Mouse (Mus musculus): Measurements from ENCODE around the gene Ndufs1. TPM values are rescaled to one million over a fixed set of nuclear protein-coding genes. Genes with fewer than 3 reads are reported as not detected.

Gene Ndufs1
- polyA plus RNA-seq, 1 experiment from 2014 or later = 125 TPM

- Histone ChIP-seq H3K9ac (replicated peaks; ENCODE audit: low read depth, low read length) (no peak overlapping the region), H3K4me2 (replicated peaks; ENCODE audit: low read depth, low read length) (no peak overlapping the region), H3K4me1 (ENCODE audit: control insufficient read depth, insufficient read depth, low read length) (no peaks in the 10 kb centered on the region), H3K36me3 (ENCODE audit: control insufficient read depth, insufficient read depth, low read length) (no peaks in the 10 kb centered on the region), H3K9me3 (ENCODE audit: control insufficient read depth, low read depth, low read length) (no peaks in the 10 kb centered on the region), H3K4me3 (ENCODE audit: low read depth, low read length) (no peak overlapping the region), H3K27me3 (ENCODE audit: control insufficient read depth, insufficient read depth, low read length) (no peaks in the 10 kb centered on the region), H3K27ac (ENCODE audit: low read length) (no peak overlapping the region)
- no peak for ATAC-seq (ENCODE audit: insufficient number of reproducible peaks, insufficient read depth, low FRiP score, low read depth)
- 77% methylated on average over 3 of the region's 3 CpGs for WGBS
Measured at GRCm38 (mm10) chr1:63207607-63208006, 31.0 kb upstream of the Ndufs1 start.

GRCm38 (mm10) chr1:63204660-63205394 lies 28.2 kb upstream of the Ndufs1 start:
- H3K4me3 ChIP-seq (ENCODE audit: low read depth, low read length) = no peak overlapping the region
- H3K4me2 ChIP-seq (replicated peaks; ENCODE audit: low read depth, low read length) = no peak overlapping the region
- H3K9me3 ChIP-seq (ENCODE audit: control insufficient read depth, low read depth, low read length) = peaks cover 6% of the 10 kb centered on the region; the same call in 1 of the 2 replicates
- no peak overlapping the region for H3K27ac ChIP-seq (ENCODE audit: low read length)
- H3K36me3 ChIP-seq (ENCODE audit: control insufficient read depth, insufficient read depth, low read length) = no peaks in the 10 kb centered on the region
- ATAC-seq (ENCODE audit: insufficient number of reproducible peaks, insufficient read depth, low FRiP score, low read depth) = no peak
- H3K9ac ChIP-seq (replicated peaks; ENCODE audit: low read depth, low read length) = no peak overlapping the region
- H3K27me3 ChIP-seq (ENCODE audit: control insufficient read depth, insufficient read depth, low read length) = no peaks in the 10 kb centered on the region
- H3K4me1 ChIP-seq (ENCODE audit: control insufficient read depth, insufficient read depth, low read length) = no peaks in the 10 kb centered on the region
- 29% methylated on average over 7 of the region's 7 CpGs for WGBS

GRCm38 (mm10) chr1:63203950-63204659 lies 27.5 kb upstream of the Ndufs1 start:
- Histone ChIP-seq H3K27ac (ENCODE audit: low read length) (no peak overlapping the region), H3K4me3 (ENCODE audit: low read depth, low read length) (no peak overlapping the region), H3K9ac (replicated peaks; ENCODE audit: low read depth, low read length) (no peak overlapping the region), H3K27me3 (ENCODE audit: control insufficient read depth, insufficient read depth, low read length) (no peaks in the 10 kb centered on the region), H3K9me3 (ENCODE audit: control insufficient read depth, low read depth, low read length) (peaks cover 7% of the 10 kb centered on the region; the same call in 1 of the 2 replicates), H3K4me1 (ENCODE audit: control insufficient read depth, insufficient read depth, low read length) (no peaks in the 10 kb centered on the region), H3K4me2 (replicated peaks; ENCODE audit: low read depth, low read length) (no peak overlapping the region), H3K36me3 (ENCODE audit: control insufficient read depth, insufficient read depth, low read length) (no peaks in the 10 kb centered on the region)
- 14% methylated on average over 7 of the region's 7 CpGs for WGBS
- ATAC-seq (ENCODE audit: insufficient number of reproducible peaks, insufficient read depth, low FRiP score, low read depth) = peak; percentile 69; the same call in 1 of the 2 replicates

- no peak for ATAC-seq (ENCODE audit: insufficient number of reproducible peaks, insufficient read depth, low FRiP score, low read depth)
- Histone ChIP-seq H3K27ac (ENCODE audit: low read length) (no peak overlapping the region), H3K27me3 (ENCODE audit: control insufficient read depth, insufficient read depth, low read length) (no peaks in the 10 kb centered on the region), H3K36me3 (ENCODE audit: control insufficient read depth, insufficient read depth, low read length) (no peaks in the 10 kb centered on the region), H3K4me2 (replicated peaks; ENCODE audit: low read depth, low read length) (no peak overlapping the region), H3K4me3 (ENCODE audit: low read depth, low read length) (no peak overlapping the region), H3K9ac (replicated peaks; ENCODE audit: low read depth, low read length) (no peak overlapping the region), H3K9me3 (ENCODE audit: control insufficient read depth, low read depth, low read length) (peaks cover 7% of the 10 kb centered on the region; the same call in 1 of the 2 replicates), H3K4me1 (ENCODE audit: control insufficient read depth, insufficient read depth, low read length) (no peaks in the 10 kb centered on the region)
- WGBS = 71% methylated on average over 1 of the region's 1 CpGs
Measured at GRCm38 (mm10) chr1:63203471-63203870, 26.8 kb upstream of the Ndufs1 start.

GRCm38 (mm10) chr1:63201672-63202071 lies 25.0 kb upstream of the Ndufs1 start:
- Histone ChIP-seq H3K27ac (ENCODE audit: low read length) (no peak overlapping the region), H3K4me2 (replicated peaks; ENCODE audit: low read depth, low read length) (no peak overlapping the region), H3K9me3 (ENCODE audit: control insufficient read depth, low read depth, low read length) (peaks cover 7% of the 10 kb centered on the region; the same call in 1 of the 2 replicates), H3K4me3 (ENCODE audit: low read depth, low read length) (no peak overlapping the region), H3K27me3 (ENCODE audit: control insufficient read depth, insufficient read depth, low read length) (no peaks in the 10 kb centered on the region), H3K36me3 (ENCODE audit: control insufficient read depth, insufficient read depth, low read length) (no peaks in the 10 kb centered on the region), H3K9ac (replicated peaks; ENCODE audit: low read depth, low read length) (no peak overlapping the region), H3K4me1 (ENCODE audit: control insufficient read depth, insufficient read depth, low read length) (no peaks in the 10 kb centered on the region)
- no peak for ATAC-seq (ENCODE audit: insufficient number of reproducible peaks, insufficient read depth, low FRiP score, low read depth)
- WGBS = 92% methylated on average over 1 of the region's 1 CpGs

- H3K36me3 ChIP-seq (ENCODE audit: control insufficient read depth, insufficient read depth, low read length) = no peaks in the 10 kb centered on the region
- H3K9ac ChIP-seq (replicated peaks; ENCODE audit: low read depth, low read length) = no peak overlapping the region
- no peak for ATAC-seq (ENCODE audit: insufficient number of reproducible peaks, insufficient read depth, low FRiP score, low read depth)
- H3K27ac ChIP-seq (ENCODE audit: low read length) = no peak overlapping the region
- H3K9me3 ChIP-seq (ENCODE audit: control insufficient read depth, low read depth, low read length) = peaks cover 7% of the 10 kb centered on the region; the same call in 1 of the 2 replicates
- H3K27me3 ChIP-seq (ENCODE audit: control insufficient read depth, insufficient read depth, low read length) = no peaks in the 10 kb centered on the region
- H3K4me1 ChIP-seq (ENCODE audit: control insufficient read depth, insufficient read depth, low read length) = no peaks in the 10 kb centered on the region
- no peak overlapping the region for H3K4me3 ChIP-seq (ENCODE audit: low read depth, low read length)
- WGBS = 94% methylated on average over 18 of the region's 18 CpGs
- H3K4me2 ChIP-seq (replicated peaks; ENCODE audit: low read depth, low read length) = no peak overlapping the region
Measured at GRCm38 (mm10) chr1:63200322-63200721, 23.7 kb upstream of the Ndufs1 start.

- 80% methylated on average over 6 of the region's 6 CpGs for WGBS
- H3K27ac ChIP-seq (ENCODE audit: low read length) = no peak overlapping the region
- no peaks in the 10 kb centered on the region for H3K27me3 ChIP-seq (ENCODE audit: control insufficient read depth, insufficient read depth, low read length)
- H3K36me3 ChIP-seq (ENCODE audit: control insufficient read depth, insufficient read depth, low read length) = no peaks in the 10 kb centered on the region
- no peak overlapping the region for H3K4me2 ChIP-seq (replicated peaks; ENCODE audit: low read depth, low read length)
- no peaks in the 10 kb centered on the region for H3K4me1 ChIP-seq (ENCODE audit: control insufficient read depth, insufficient read depth, low read length)
- peaks cover 7% of the 10 kb centered on the region; the same call in 1 of the 2 replicates for H3K9me3 ChIP-seq (ENCODE audit: control insufficient read depth, low read depth, low read length)
- H3K4me3 ChIP-seq (ENCODE audit: low read depth, low read length) = no peak overlapping the region
- no peak overlapping the region for H3K9ac ChIP-seq (replicated peaks; ENCODE audit: low read depth, low read length)
- ATAC-seq (ENCODE audit: insufficient number of reproducible peaks, insufficient read depth, low FRiP score, low read depth) = no peak
Measured at GRCm38 (mm10) chr1:63199387-63199786, 22.8 kb upstream of the Ndufs1 start.

GRCm38 (mm10) chr1:63195848-63196512 lies 19.3 kb upstream of the Ndufs1 start:
- Histone ChIP-seq H3K36me3 (ENCODE audit: control insufficient read depth, insufficient read depth, low read length) (no peaks in the 10 kb centered on the region), H3K4me2 (replicated peaks; ENCODE audit: low read depth, low read length) (no peak overlapping the region), H3K27me3 (ENCODE audit: control insufficient read depth, insufficient read depth, low read length) (no peaks in the 10 kb centered on the region), H3K4me3 (ENCODE audit: low read depth, low read length) (no peak overlapping the region), H3K9me3 (ENCODE audit: control insufficient read depth, low read depth, low read length) (peaks cover 7% of the 10 kb centered on the region; the same call in 1 of the 2 replicates), H3K27ac (ENCODE audit: low read length) (no peak overlapping the region), H3K9ac (replicated peaks; ENCODE audit: low read depth, low read length) (no peak overlapping the region), H3K4me1 (ENCODE audit: control insufficient read depth, insufficient read depth, low read length) (no peaks in the 10 kb centered on the region)
- WGBS = 28% methylated on average over 5 of the region's 5 CpGs
- peak; percentile 42; the same call in 1 of the 2 replicates for ATAC-seq (ENCODE audit: insufficient number of reproducible peaks, insufficient read depth, low FRiP score, low read depth)

Data from stomach, embryonic 14.5 days (tissue).